Mouse (Mus musculus) MEL (cell line): Measurements from ENCODE around the gene Pxk. TPM values are rescaled to one million over a fixed set of nuclear protein-coding genes. Genes with fewer than 3 reads are reported as not detected.

ENCODE experiments used
- DNase-seq: peaks from one replicate; pipeline ENCODE4 v3.0.0; 2011; ENCODE audit warnings: low read depth, low spot score
- H3K27ac ChIP-seq: 2 replicates; pipeline ENCODE4 v1.5.1; 2012; ENCODE audit warnings: low read depth, mild to moderate bottlenecking, control low read depth, low read length, moderate library complexity; ENCODE audit not compliant: control insufficient read depth
- H3K27me3 ChIP-seq, 2 experiments: fragments of 150-350 bp in 1 of 2; sonication (generic) in 1 of 2; 2 replicates each; pipeline ENCODE4 v1.6.1; 2012; ENCODE audit warnings: low read length in 2 of 2, mild to moderate bottlenecking in 2 of 2, improper control_type of control experiment in 1 of 2, moderate library complexity in 1 of 2; ENCODE audit not compliant: insufficient read depth in 2 of 2, control insufficient read depth in 1 of 2
- H3K36me3 ChIP-seq, 2 experiments: 2 replicates each; pipeline ENCODE4 v1.6.1; 2012 to 2014; ENCODE audit warnings: low read length in 2 of 2, improper control_type of control experiment in 1 of 2, inconsistent platforms in 1 of 2, mild to moderate bottlenecking in 1 of 2; ENCODE audit not compliant: insufficient read depth in 2 of 2, control insufficient read depth in 1 of 2
- H3K4me1 ChIP-seq, 2 experiments: fragments of 150-350 bp in 1 of 2; sonication (generic) in 1 of 2; 2 replicates each; pipeline ENCODE4 v1.6.1; 2012; ENCODE audit warnings: low read length in 2 of 2, improper control_type of control experiment in 1 of 2, mild to moderate bottlenecking in 1 of 2; ENCODE audit not compliant: insufficient read depth in 2 of 2, control insufficient read depth in 1 of 2
- H3K4me3 ChIP-seq, 2 experiments: fragments of 150-350 bp in 1 of 2; sonication (generic) in 1 of 2; 2 replicates each; pipeline ENCODE4 v1.5.1; 2012; ENCODE audit warnings: low read depth in 2 of 2, low read length in 2 of 2, mild to moderate bottlenecking in 2 of 2, moderate library complexity in 2 of 2, control low read depth in 1 of 2, improper control_type of control experiment in 1 of 2; ENCODE audit not compliant: control insufficient read depth in 1 of 2, insufficient read depth in 1 of 2
- H3K79me2 ChIP-seq: 2 replicates; pipeline ENCODE4 v1.6.1; 2012; ENCODE audit warnings: mild to moderate bottlenecking, low read length, moderate library complexity; ENCODE audit not compliant: control insufficient read depth, poor library complexity, insufficient read depth
- H3K9ac ChIP-seq: 2 replicates; pipeline ENCODE4 v1.6.1; 2012; ENCODE audit warnings: low read depth, mild to moderate bottlenecking, control low read depth, low read length, moderate library complexity; ENCODE audit not compliant: control insufficient read depth, poor library complexity, severe bottlenecking
- H3K9me3 ChIP-seq: fragments of 150-350 bp; sonication (generic); replicated peaks from 2 replicates; pipeline ENCODE4 v1.6.1; 2012; ENCODE audit warnings: mild to moderate bottlenecking, low read length, improper control_type of control experiment, moderate library complexity; ENCODE audit not compliant: insufficient read depth
- BHLHE40 ChIP-seq: IDR thresholded peaks from 2 replicates; pipeline ENCODE4 v1.6.1; 2012; ENCODE audit warnings: low read depth, mild to moderate bottlenecking, inconsistent platforms, low read length, improper control_type of control experiment, borderline replicate concordance
- CHD2 ChIP-seq: IDR thresholded peaks from 2 replicates; pipeline ENCODE4 v1.6.1; 2011; ENCODE audit warnings: low read length, improper control_type of control experiment
- CTCF ChIP-seq, 3 experiments: IDR thresholded peaks in 2 of 3; conservative IDR thresholded peaks in 1 of 3; 2 replicates each; pipeline ENCODE4 v1.5.1; 2011 to 2012; ENCODE audit warnings: low read length in 3 of 3, low read depth in 2 of 3, mild to moderate bottlenecking in 2 of 3, improper control_type of control experiment in 1 of 3, inconsistent platforms in 1 of 3, mixed read lengths in 1 of 3, moderate library complexity in 1 of 3; ENCODE audit not compliant: control insufficient read depth in 1 of 3, insufficient read depth in 1 of 3, poor library complexity in 1 of 3, severe bottlenecking in 1 of 3
- ELF1 ChIP-seq: IDR thresholded peaks from 2 replicates; pipeline ENCODE4 v1.6.1; 2014; ENCODE audit warnings: low read depth, mild to moderate bottlenecking, inconsistent platforms, low read length, improper control_type of control experiment, moderate library complexity
- EP300 ChIP-seq, 2 experiments: IDR thresholded peaks; 2 replicates each; pipeline ENCODE4 v1.6.1; 2011; ENCODE audit warnings: improper control_type of control experiment in 2 of 2, low read length in 2 of 2, low read depth in 1 of 2, mild to moderate bottlenecking in 1 of 2
- GABPA ChIP-seq: IDR thresholded peaks from 2 replicates; pipeline ENCODE4 v1.6.1; 2012; ENCODE audit warnings: low read depth, mild to moderate bottlenecking, inconsistent platforms, low read length, improper control_type of control experiment, moderate library complexity
- GATA1 ChIP-seq: IDR thresholded peaks from 2 replicates; pipeline ENCODE4 v1.6.1; 2011; ENCODE audit warnings: low read depth, low read length, improper control_type of control experiment
- HCFC1 ChIP-seq: IDR thresholded peaks from 2 replicates; pipeline ENCODE4 v1.6.1; 2012; ENCODE audit warnings: low read depth, mild to moderate bottlenecking, inconsistent platforms, low read length, improper control_type of control experiment, moderate library complexity
- JUND ChIP-seq: IDR thresholded peaks from 2 replicates; pipeline ENCODE4 v1.6.1; 2011; ENCODE audit warnings: low read depth, mild to moderate bottlenecking, improper control_type of control experiment, low read length
- KAT2A ChIP-seq: conservative IDR thresholded peaks from 2 replicates; pipeline ENCODE4 v1.6.1; 2012; ENCODE audit warnings: low read depth, low read length, improper control_type of control experiment, inconsistent platforms
- MAFK ChIP-seq: IDR thresholded peaks from 2 replicates; pipeline ENCODE4 v1.6.1; 2011; ENCODE audit warnings: low read depth, mild to moderate bottlenecking, low read length, improper control_type of control experiment, borderline replicate concordance
- MAX ChIP-seq: IDR thresholded peaks from 2 replicates; pipeline ENCODE4 v1.6.1; 2011; ENCODE audit warnings: low read length, improper control_type of control experiment
- MEF2A ChIP-seq: IDR thresholded peaks from 2 replicates; pipeline ENCODE4 v1.6.1; 2014; ENCODE audit warnings: low read depth, mild to moderate bottlenecking, inconsistent platforms, low read length, improper control_type of control experiment; ENCODE audit not compliant: poor library complexity, insufficient replicate concordance, severe bottlenecking; ENCODE audit errors: extremely low read depth
- MXI1 ChIP-seq: IDR thresholded peaks from 2 replicates; pipeline ENCODE4 v1.6.1; 2011; ENCODE audit warnings: mild to moderate bottlenecking, low read depth, low read length, improper control_type of control experiment
- MYB ChIP-seq: IDR thresholded peaks from 2 replicates; pipeline ENCODE4 v1.6.1; 2011; ENCODE audit warnings: mild to moderate bottlenecking, low read depth, low read length, improper control_type of control experiment
- MYC ChIP-seq: IDR thresholded peaks from 2 replicates; pipeline ENCODE4 v1.6.1; 2011; ENCODE audit warnings: low read depth, mild to moderate bottlenecking, low read length, improper control_type of control experiment, moderate library complexity
- NELFE ChIP-seq: IDR thresholded peaks from 2 replicates; pipeline ENCODE4 v1.6.1; 2011; ENCODE audit warnings: low read depth, low read length, improper control_type of control experiment
- NRF1 ChIP-seq: IDR thresholded peaks from 2 replicates; pipeline ENCODE4 v1.6.1; 2014; ENCODE audit warnings: low read depth, mild to moderate bottlenecking, inconsistent platforms, low read length, improper control_type of control experiment, moderate library complexity; ENCODE audit not compliant: poor library complexity, insufficient read depth, severe bottlenecking
- POLR2AphosphoS5 ChIP-seq: IDR thresholded peaks from 2 replicates; pipeline ENCODE4 v1.6.1; 2012; ENCODE audit warnings: low read depth, borderline replicate concordance, mild to moderate bottlenecking, inconsistent platforms, low read length, moderate library complexity, mixed read lengths
- RAD21 ChIP-seq: IDR thresholded peaks from 2 replicates; pipeline ENCODE4 v1.6.1; 2011; ENCODE audit warnings: mild to moderate bottlenecking, low read depth, low read length, improper control_type of control experiment
- RCOR1 ChIP-seq: IDR thresholded peaks from 2 replicates; pipeline ENCODE4 v1.6.1; 2012; ENCODE audit warnings: low read depth, mild to moderate bottlenecking, inconsistent platforms, low read length, improper control_type of control experiment
- SIN3A ChIP-seq: IDR thresholded peaks from 2 replicates; pipeline ENCODE4 v1.6.1; 2012; ENCODE audit warnings: low read length, improper control_type of control experiment, inconsistent platforms
- SMC3 ChIP-seq: IDR thresholded peaks from 2 replicates; pipeline ENCODE4 v1.6.1; 2011; ENCODE audit warnings: low read depth, low read length, improper control_type of control experiment
- TAL1 ChIP-seq: IDR thresholded peaks from 2 replicates; pipeline ENCODE4 v1.6.1; 2012; ENCODE audit warnings: mild to moderate bottlenecking, inconsistent platforms, low read length, moderate library complexity, mixed read lengths
- TBP ChIP-seq: IDR thresholded peaks from 2 replicates; pipeline ENCODE4 v1.8.0; 2011; ENCODE audit warnings: low read depth, low read length, improper control_type of control experiment
- TCF12 ChIP-seq: IDR thresholded peaks from 2 replicates; pipeline ENCODE4 v1.6.1; 2014; ENCODE audit warnings: low read depth, mild to moderate bottlenecking, inconsistent platforms, low read length, improper control_type of control experiment, moderate library complexity
- UBTF ChIP-seq: IDR thresholded peaks from 2 replicates; pipeline ENCODE4 v1.6.1; 2012; ENCODE audit warnings: low read depth, mild to moderate bottlenecking, inconsistent platforms, low read length, improper control_type of control experiment, moderate library complexity, borderline replicate concordance; ENCODE audit not compliant: insufficient read depth
- USF2 ChIP-seq, 2 experiments: IDR thresholded peaks; 2 replicates each; pipeline ENCODE4 v1.6.1; 2011 to 2012; ENCODE audit warnings: improper control_type of control experiment in 2 of 2, low read length in 2 of 2, borderline replicate concordance in 1 of 2, inconsistent platforms in 1 of 2, low read depth in 1 of 2, mild to moderate bottlenecking in 1 of 2; ENCODE audit not compliant: insufficient read depth in 1 of 2
- ZC3H11A ChIP-seq: IDR thresholded peaks from 2 replicates; pipeline ENCODE4 v1.6.1; 2012; ENCODE audit warnings: low read depth, mild to moderate bottlenecking, inconsistent platforms, low read length, improper control_type of control experiment
- ZMIZ1 ChIP-seq: IDR thresholded peaks from 2 replicates; pipeline ENCODE4 v1.6.1; 2012; ENCODE audit warnings: low read depth, mild to moderate bottlenecking, inconsistent platforms, low read length, improper control_type of control experiment, moderate library complexity
- ZNF384 ChIP-seq: IDR thresholded peaks from 2 replicates; pipeline ENCODE4 v1.6.1; 2012; ENCODE audit warnings: low read depth, mild to moderate bottlenecking, inconsistent platforms, low read length, improper control_type of control experiment
- polyA plus RNA-seq, 2 experiments: library from polyadenylated mRNA; stranded (reverse) in 1 of 2; unstranded in 1 of 2; fragments of >175 nt in 1 of 2; fragments of >200 nt in 1 of 2; gene quantifications; 2 replicates each; pipeline versions ENCODE4 v1.2.1 to v1.2.4; 2012; ENCODE audit warnings: low replicate concordance in 2 of 2, low read depth in 1 of 2; ENCODE audit not compliant: insufficient read length in 2 of 2, insufficient read depth in 1 of 2, missing spikeins in 1 of 2
- total RNA-seq: library from RNA; depleted of rRNA; stranded (reverse); fragments of 300-350 nt; gene quantifications from 2 replicates; pipeline ENCODE4 v1.2.3, GENCODE M21; 2012

The Pxk gene
- total and polyA plus RNA-seq, 3 experiments, result 5.9 to 12.9 TPM; not detected in 1

GRCm38 (mm10) chr14:8095562-8095950 lies 2.5 kb upstream of the Pxk start:
- no peak overlapping the region for H3K9ac ChIP-seq
- no peaks in the 10 kb centered on the region for H3K27me3 ChIP-seq
- H3K27ac ChIP-seq, result no peak overlapping the region
- no peak overlapping the region for H3K4me3 ChIP-seq
- no peak for DNase-seq
- H3K36me3 ChIP-seq, result peaks cover 2 to 4% of the 10 kb centered on the region in 2 experiments; a peak in 3 of 4 replicates
- H3K79me2 ChIP-seq, result peaks cover 1% of the 10 kb centered on the region; the same call in 1 of the 2 replicates
- H3K4me1 ChIP-seq, result peaks cover 4% of the 10 kb centered on the region in 2 experiments; a peak in 3 of 4 replicates
- no peaks in the 10 kb centered on the region for H3K9me3 ChIP-seq
- TF ChIP-seq NRF1, result no peak
- no peak for TF ChIP-seq MAFK
- TF ChIP-seq MEF2A, result no peak
- no peak for TF ChIP-seq RAD21
- TF ChIP-seq ELF1, result no peak
- no peak for TF ChIP-seq CHD2
- TF ChIP-seq ZNF384, result no peak
- TF ChIP-seq TAL1, result no peak
- no peak for TF ChIP-seq JUND
- TF ChIP-seq CTCF (IDR thresholded peaks at IDR 0.05 in 2 of 3, conservative IDR thresholded peaks at IDR 0.05 in 1 of 3; ENCODE audit: control insufficient read depth in 1 of 3, insufficient read depth in 1 of 3, low read depth in 2 of 3, low read length in 3 of 3, poor library complexity in 1 of 3, severe bottlenecking in 1 of 3), result no peak
- no peak for TF ChIP-seq GATA1
- no peak for TF ChIP-seq BHLHE40
- no peak for TF ChIP-seq MYC
- no peak for TF ChIP-seq EP300 (IDR thresholded peaks at IDR 0.05; ENCODE audit: low read depth in 1 of 2, low read length in 2 of 2)
- no peak for TF ChIP-seq SIN3A
- no peak for TF ChIP-seq NELFE
- no peak for TF ChIP-seq MYB
- no peak for TF ChIP-seq ZMIZ1
- no peak for TF ChIP-seq MXI1
- TF ChIP-seq, all 39 proteins: peak for 0

- Histone ChIP-seq H3K36me3 (peaks cover 0 to 2% of the 10 kb centered on the region in 2 experiments; a peak in 2 of 4 replicates), H3K4me3 (peak overlapping the region; percentile 66 to 79), H3K27me3 (no peaks in the 10 kb centered on the region), H3K79me2 (peaks cover 1% of the 10 kb centered on the region; the same call in 1 of the 2 replicates), H3K27ac (no peak overlapping the region), H3K9ac (peak overlapping the region; percentile 76), H3K4me1 (peaks cover 4% of the 10 kb centered on the region in 2 experiments; a peak in 3 of 4 replicates), H3K9me3 (no peaks in the 10 kb centered on the region)
- DNase-seq, result peak; percentile 43
- no peak for TF ChIP-seq USF2 (IDR thresholded peaks at IDR 0.05; ENCODE audit: borderline replicate concordance in 1 of 2, insufficient read depth in 1 of 2, low read depth in 1 of 2, low read length in 2 of 2)
- no peak for TF ChIP-seq CHD2
- TF ChIP-seq MYB, result no peak
- no peak for TF ChIP-seq ZC3H11A
- TF ChIP-seq POLR2AphosphoS5, result no peak
- TF ChIP-seq MYC, result 0 out of 2 replicates have a peak, but pooled peaks have one; percentile 16
- TF ChIP-seq TAL1, result no peak
- TF ChIP-seq NELFE, result no peak
- no peak for TF ChIP-seq MAX
- no peak for TF ChIP-seq UBTF
- no peak for TF ChIP-seq HCFC1
- TF ChIP-seq MAFK, result no peak
- TF ChIP-seq TBP, result no peak
- no peak for TF ChIP-seq TCF12
- no peak for TF ChIP-seq GABPA
- 0 out of 2 replicates have a peak, but pooled peaks have one; percentile 12 for TF ChIP-seq MXI1
- no peak for TF ChIP-seq KAT2A
- 0 out of 2 replicates have a peak, but pooled peaks have one; percentile 26 for TF ChIP-seq SIN3A
- TF ChIP-seq MEF2A, result no peak
- 0 out of 2 replicates have a peak, but pooled peaks have one; percentile 14 for TF ChIP-seq RCOR1
- no peak for TF ChIP-seq SMC3
Observed at GRCm38 (mm10) chr14:8098687-8098995, 630 bp downstream of the Pxk start.
